Mouse (Mus musculus) small intestine, adult 2 months (tissue): ENCODE results near the gene Sgk1.

Experiments used
- CTCF ChIP-seq: fragments of 200-500 bp; IDR thresholded peaks from 2 replicates; pipeline ENCODE4 v1.5.1; 2012; ENCODE audit warnings: low read depth, mild to moderate bottlenecking, control low read depth, inconsistent platforms, low read length, moderate library complexity, mixed read lengths; ENCODE audit not compliant: insufficient replicate concordance, insufficient read length; ENCODE audit errors: extremely low read depth
- POLR2A ChIP-seq: fragments of 200-500 bp; IDR thresholded peaks from 2 replicates; pipeline ENCODE4 v1.6.1; 2012; ENCODE audit warnings: low read depth, mild to moderate bottlenecking, control low read depth, inconsistent platforms, low read length, moderate library complexity

DNA sequence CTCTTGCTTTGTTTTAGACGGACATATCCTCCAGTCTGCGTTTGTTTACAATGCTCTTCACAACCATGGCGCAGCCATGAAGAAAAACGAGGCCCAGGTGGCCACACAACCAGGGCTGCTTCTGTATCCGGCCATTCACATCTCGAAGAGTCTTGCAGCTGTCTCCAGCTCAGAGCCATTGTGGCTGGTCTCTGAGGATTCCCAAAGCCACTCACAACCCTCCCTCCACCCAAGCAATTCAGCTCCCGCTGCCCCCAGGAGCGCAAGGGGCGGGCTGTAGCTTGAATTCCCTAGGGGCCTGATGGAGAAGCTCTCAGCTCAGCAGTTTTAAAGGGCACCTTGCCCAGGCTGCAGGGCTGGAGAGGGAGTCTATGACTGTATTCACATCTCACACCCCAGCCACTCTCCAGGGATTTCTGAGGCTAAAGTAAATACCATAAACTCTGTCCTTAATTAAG lies 41.5 kb downstream of the Sgk1 start:
- TF ChIP-seq POLR2A = no peak
- TF ChIP-seq CTCF = no peak
